Mouse (Mus musculus) myocyte (in vitro differentiated cells): ENCODE data around the gene Pnpla2. TPM values are rescaled to one million over a fixed set of nuclear protein-coding genes. Genes with fewer than 3 reads are reported as not detected.
A peak's percentile ranks its signal among the peaks of the same experiment; 100 is the strongest.

Experiments used
- H3K27me3 ChIP-seq: one replicate; pipeline ENCODE4 v1.6.1; 2011; ENCODE audit not compliant: control insufficient read depth, insufficient read depth, insufficient read length
- H3K36me3 ChIP-seq: one replicate; pipeline ENCODE4 v1.6.1; 2011; ENCODE audit not compliant: control insufficient read depth, insufficient read depth
- H3K4me2 ChIP-seq: one replicate; pipeline ENCODE4 v1.6.1; 2011; ENCODE audit warnings: low read depth, control low read depth
- H3K4me3 ChIP-seq: one replicate; pipeline ENCODE4 v1.5.1; 2011; ENCODE audit warnings: mild to moderate bottlenecking, control low read depth, moderate library complexity
- H3K79me2 ChIP-seq: one replicate; pipeline ENCODE4 v1.6.1; 2011; ENCODE audit not compliant: control insufficient read depth, insufficient read depth
- H3ac ChIP-seq: one replicate; pipeline ENCODE4 v1.6.1; 2011; ENCODE audit not compliant: control insufficient read depth, insufficient read length
- CEBPB ChIP-seq: IDR thresholded peaks from 2 replicates; pipeline ENCODE4 v1.6.1; 2011; ENCODE audit warnings: mild to moderate bottlenecking, moderate library complexity; ENCODE audit not compliant: poor library complexity, insufficient read depth, severe bottlenecking
- E2F4 ChIP-seq: IDR thresholded peaks from one replicate; pipeline ENCODE4 v1.6.1; 2011; ENCODE audit warnings: mild to moderate bottlenecking, control low read depth, moderate library complexity; ENCODE audit not compliant: insufficient read depth
- MAX ChIP-seq: IDR thresholded peaks from one replicate; pipeline ENCODE4 v1.6.1; 2011; ENCODE audit warnings: low read depth, mild to moderate bottlenecking, control low read depth
- MYOD1 ChIP-seq, 3 experiments: IDR thresholded peaks; one replicate each; pipeline ENCODE4 v1.6.1; 2011; ENCODE audit warnings: control low read depth in 2 of 3, low read depth in 2 of 3, mild to moderate bottlenecking in 2 of 3, moderate library complexity in 1 of 3; ENCODE audit not compliant: insufficient read length in 2 of 3, control insufficient read depth in 1 of 3
- MYOG ChIP-seq, 3 experiments: IDR thresholded peaks; one replicate each; pipeline ENCODE4 v1.6.1; 2011; ENCODE audit warnings: control low read depth in 2 of 3, low read depth in 2 of 3, mild to moderate bottlenecking in 2 of 3; ENCODE audit not compliant: insufficient read length in 2 of 3, control insufficient read depth in 1 of 3, insufficient read depth in 1 of 3
- POLR2A ChIP-seq: IDR thresholded peaks from one replicate; pipeline ENCODE4 v1.6.1; 2011; ENCODE audit warnings: low read depth, mild to moderate bottlenecking, control low read depth, moderate library complexity; ENCODE audit not compliant: insufficient read length
- POLR2AphosphoS2 ChIP-seq: IDR thresholded peaks from one replicate; pipeline ENCODE4 v1.6.1; 2011; ENCODE audit warnings: low read depth, control low read depth; ENCODE audit not compliant: insufficient read length
- REST ChIP-seq: IDR thresholded peaks from one replicate; pipeline ENCODE4 v1.6.1; 2011; ENCODE audit warnings: mild to moderate bottlenecking, control low read depth, moderate library complexity; ENCODE audit not compliant: insufficient read depth, insufficient read length
- SRF ChIP-seq: IDR thresholded peaks from one replicate; pipeline ENCODE4 v1.6.1; 2011; ENCODE audit warnings: low read depth; ENCODE audit not compliant: control insufficient read depth, insufficient read length
- TCF12 ChIP-seq: IDR thresholded peaks from one replicate; pipeline ENCODE4 v1.6.1; 2011; ENCODE audit warnings: mild to moderate bottlenecking, control low read depth; ENCODE audit not compliant: poor library complexity, insufficient read depth, severe bottlenecking
- TCF3 ChIP-seq: IDR thresholded peaks from one replicate; pipeline ENCODE4 v1.6.1; 2011; ENCODE audit warnings: low read depth, control low read depth; ENCODE audit not compliant: insufficient read length
- USF1 ChIP-seq: IDR thresholded peaks from one replicate; pipeline ENCODE4 v1.6.1; 2011; ENCODE audit warnings: low read depth, mild to moderate bottlenecking, control low read depth, moderate library complexity
- polyA plus RNA-seq: library from polyadenylated mRNA; unstranded; fragments of >200 nt; fragmentation: generic; extraction: Trizol; gene quantifications from one replicate; pipeline ENCODE4 v1.2.1, GENCODE M21; 2012; ENCODE audit warnings: missing spikeins

Gene Pnpla2
- polyA plus RNA-seq, 1 experiment: 50.5 TPM

DNA sequence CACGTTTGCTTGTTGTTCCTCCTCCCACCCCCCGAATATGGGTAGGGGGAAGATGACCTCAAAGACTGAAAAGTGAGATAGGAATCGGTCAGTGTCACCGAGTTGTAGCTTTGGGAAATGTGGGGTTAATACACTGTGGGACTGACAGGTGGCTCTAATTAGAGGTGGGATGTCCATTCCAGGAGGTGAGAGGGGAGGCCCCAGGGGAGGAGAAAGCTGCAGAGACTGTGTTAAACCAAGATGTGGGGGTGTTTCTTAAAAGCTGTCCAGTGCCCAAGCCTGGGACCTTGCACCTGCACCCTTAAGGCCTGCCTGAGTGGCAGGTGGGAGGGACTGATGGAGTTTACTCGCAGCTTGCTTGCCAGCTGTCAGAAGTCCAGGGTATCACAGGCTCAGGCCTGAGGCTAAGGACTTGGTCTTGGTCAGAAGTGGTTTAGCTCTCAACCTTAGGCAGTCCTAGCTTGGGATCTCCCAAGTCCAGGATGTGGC, 7.4 kb downstream of the Pnpla2 start:
- Histone ChIP-seq H3K4me2 (no peak overlapping the region), H3ac (no peak overlapping the region), H3K4me3 (no peak overlapping the region), H3K36me3 (no peaks in the 10 kb centered on the region), H3K79me2 (no peaks in the 10 kb centered on the region), H3K27me3 (no peaks in the 10 kb centered on the region)
- no peak for TF ChIP-seq REST
- no peak for TF ChIP-seq TCF12
- no peak for TF ChIP-seq E2F4
- no peak for TF ChIP-seq SRF
- no peak for TF ChIP-seq MAX
- TF ChIP-seq CEBPB: no peak
- TF ChIP-seq USF1: no peak

DNA sequence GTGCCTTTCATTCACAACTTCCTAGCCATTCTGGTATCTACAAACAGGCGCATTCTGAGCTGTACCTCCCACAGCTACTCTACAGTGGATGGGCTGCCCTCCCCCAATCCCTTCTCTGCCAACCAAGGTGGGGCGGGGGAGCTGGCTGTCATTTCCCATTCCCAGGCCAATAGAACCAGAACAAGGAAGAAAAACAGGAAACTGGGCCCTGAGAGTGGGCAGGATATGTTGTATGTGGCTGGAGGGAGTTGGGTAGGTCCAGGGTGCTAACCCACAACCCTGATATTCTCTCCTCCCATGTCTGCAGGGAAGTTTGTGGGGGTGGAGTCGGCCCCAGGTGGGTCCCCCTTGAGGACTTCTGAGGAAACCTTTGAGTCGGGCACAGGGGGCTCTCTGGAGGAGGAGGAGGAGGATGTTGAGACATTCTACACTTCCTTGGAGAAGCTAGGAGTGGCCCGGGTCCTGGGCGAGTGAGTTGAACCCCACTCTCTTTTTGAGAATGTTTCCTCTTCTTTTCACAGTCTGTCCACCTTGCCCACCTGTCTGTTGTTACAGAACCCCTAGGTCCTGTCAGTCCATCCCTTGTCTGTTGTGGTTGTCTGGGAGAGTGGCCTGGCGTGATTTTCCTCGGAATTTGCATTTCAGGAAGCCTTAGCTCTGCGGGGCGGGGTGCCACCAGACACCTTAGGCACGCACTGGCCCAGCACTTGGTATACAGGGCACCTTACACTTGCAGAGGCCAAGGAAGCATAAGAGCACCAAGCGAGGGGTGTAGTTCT, 9.0 kb downstream of the Pnpla2 start:
- Histone ChIP-seq H3K36me3 (no peaks in the 10 kb centered on the region), H3K4me2 (no peak overlapping the region), H3K27me3 (no peaks in the 10 kb centered on the region), H3K79me2 (peaks cover 2% of the 10 kb centered on the region), H3K4me3 (no peak overlapping the region), H3ac (no peak overlapping the region)
- TF ChIP-seq TCF3 (no peak), USF1 (no peak), POLR2A (no peak), MAX (no peak), MYOG (IDR thresholded peaks at IDR 0.05; ENCODE audit: control insufficient read depth in 1 of 3, insufficient read depth in 1 of 3, insufficient read length in 2 of 3, low read depth in 2 of 3) (no peak), MYOD1 (IDR thresholded peaks at IDR 0.05; ENCODE audit: control insufficient read depth in 1 of 3, insufficient read length in 2 of 3, low read depth in 2 of 3) (no peak), REST (no peak), E2F4 (no peak), TCF12 (no peak)

DNA sequence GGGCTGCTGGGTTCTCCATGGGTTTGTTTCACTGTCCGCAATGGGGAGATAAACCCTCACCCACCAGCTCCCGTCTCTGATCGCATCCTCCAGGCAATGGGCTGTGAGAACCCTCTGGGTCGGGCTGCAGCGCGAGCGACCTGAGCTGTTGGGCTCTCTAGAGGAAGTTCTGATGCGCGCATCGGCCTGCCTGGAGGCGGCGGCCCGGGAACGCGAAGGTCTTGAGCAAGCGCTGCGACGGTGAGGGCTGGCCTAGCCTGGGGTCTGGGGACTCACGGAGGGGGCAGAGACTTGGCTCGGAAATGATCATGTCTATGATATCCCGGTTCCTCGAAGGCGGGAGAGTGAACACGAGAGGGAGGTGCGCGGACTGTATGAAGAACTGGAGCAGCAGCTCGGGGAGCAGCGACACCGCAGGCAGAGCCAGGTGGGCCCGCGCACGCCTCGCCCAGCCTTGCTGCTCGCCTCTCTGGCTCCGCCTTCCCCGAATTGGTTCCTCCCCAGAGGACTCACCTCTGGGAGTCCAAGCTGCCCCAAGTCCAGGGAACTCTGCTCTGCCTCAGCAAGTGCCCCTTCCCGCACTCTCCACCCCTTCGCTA, 9.7 kb downstream of the Pnpla2 start:
- TF ChIP-seq TCF3: no peak
- TF ChIP-seq REST: no peak
- no peak for TF ChIP-seq E2F4
- no peak for TF ChIP-seq CEBPB
- no peak for TF ChIP-seq MYOD1 (IDR thresholded peaks at IDR 0.05; ENCODE audit: control insufficient read depth in 1 of 3, insufficient read length in 2 of 3, low read depth in 2 of 3)
- no peak for TF ChIP-seq POLR2AphosphoS2
- TF ChIP-seq SRF: no peak
- no peak for TF ChIP-seq MYOG (IDR thresholded peaks at IDR 0.05; ENCODE audit: control insufficient read depth in 1 of 3, insufficient read depth in 1 of 3, insufficient read length in 2 of 3, low read depth in 2 of 3)
- TF ChIP-seq USF1: no peak
- TF ChIP-seq POLR2A: no peak

GRCm38 (mm10) chr7:141465388-141466044, 10.5 kb downstream of the Pnpla2 start:
- peak overlapping the region; percentile 84 for H3K4me3 ChIP-seq
- H3K79me2 ChIP-seq: peaks cover 16% of the 10 kb centered on the region
- H3K4me2 ChIP-seq: peak overlapping the region; percentile 96
- TF ChIP-seq MAX: no peak
- no peak for TF ChIP-seq REST
- no peak for TF ChIP-seq E2F4
- no peak for TF ChIP-seq SRF
- TF ChIP-seq TCF3: peak; percentile 23
- no peak for TF ChIP-seq USF1
- TF ChIP-seq MYOD1 (IDR thresholded peaks at IDR 0.05; ENCODE audit: control insufficient read depth in 1 of 3, insufficient read length in 2 of 3, low read depth in 2 of 3): peak in 2 of 3 experiments; percentile 47 to 59
- TF ChIP-seq MYOG (IDR thresholded peaks at IDR 0.05; ENCODE audit: control insufficient read depth in 1 of 3, insufficient read depth in 1 of 3, insufficient read length in 2 of 3, low read depth in 2 of 3): no peak
- no peak overlapping the region for H3ac ChIP-seq
- H3K36me3 ChIP-seq: peaks cover under 1% of the 10 kb centered on the region
- no peaks in the 10 kb centered on the region for H3K27me3 ChIP-seq

More for the DNA sequence above, 9.7 kb downstream of the Pnpla2 start:
- Histone ChIP-seq H3K4me2 (peak overlapping the region; percentile 44), H3ac (no peak overlapping the region), H3K36me3 (no peaks in the 10 kb centered on the region), H3K4me3 (no peak overlapping the region), H3K79me2 (peaks cover 8% of the 10 kb centered on the region), H3K27me3 (no peaks in the 10 kb centered on the region)

DNA sequence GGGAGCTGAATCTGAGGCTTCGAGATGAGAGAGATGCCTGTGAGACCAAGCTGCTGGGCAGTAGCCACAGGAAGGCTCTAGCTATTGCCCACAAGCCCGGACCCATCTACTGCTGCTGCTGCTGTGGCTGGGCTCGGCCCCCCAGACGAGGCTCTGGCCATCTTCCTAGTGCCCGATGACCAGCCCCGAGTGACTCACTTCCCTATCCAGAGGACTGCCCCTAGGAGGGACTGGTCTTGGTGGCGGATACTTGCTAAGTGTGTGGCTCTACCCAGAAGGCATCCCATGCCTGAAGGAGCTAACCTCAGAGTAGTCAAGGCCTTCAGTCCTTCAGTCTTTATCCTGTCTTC, 11.0 kb downstream of the Pnpla2 start:
- TF ChIP-seq POLR2AphosphoS2 (no peak), POLR2A (peak; percentile 50), USF1 (no peak), TCF12 (no peak), TCF3 (no peak)
- Histone ChIP-seq H3ac (no peak overlapping the region), H3K4me2 (peak overlapping the region; percentile 96), H3K36me3 (peaks cover 6% of the 10 kb centered on the region), H3K4me3 (peak overlapping the region; percentile 84), H3K27me3 (no peaks in the 10 kb centered on the region), H3K79me2 (peaks cover 19% of the 10 kb centered on the region)
